Mouse (Mus musculus) hindbrain, embryonic 14.5 days (tissue): ENCODE data around the gene Tpgs1. TPM values are rescaled to one million over a fixed set of nuclear protein-coding genes. Genes with fewer than 3 reads are reported as not detected.
"Not testable (repeated sequence)": the region's sequence is repeated elsewhere in the genome, so short reads cannot be mapped to it uniquely, and the experiment has no call there.

Source experiments
- ATAC-seq: fragments of 200-750 bp; cut with Nextera tagmentation; 2 replicates; pipeline ENCODE4 v1.8.0; 2017; ENCODE audit warnings: moderate number of reproducible peaks, mild to moderate bottlenecking, moderate TSS enrichment, moderate library complexity; ENCODE audit not compliant: low FRiP score
- DNase-seq: peaks from one replicate; pipeline ENCODE4 v3.0.0-alpha.2; 2015; ENCODE audit warnings: low spot score
- H3K27ac ChIP-seq: fragments of 300-500 bp; sonication (generic); 2 replicates; pipeline ENCODE4 v1.5.1; 2014; ENCODE audit warnings: mild to moderate bottlenecking, moderate library complexity
- H3K27me3 ChIP-seq: fragments of 300-500 bp; sonication (generic); 2 replicates; pipeline ENCODE4 v1.6.1; 2014; ENCODE audit warnings: mild to moderate bottlenecking, low read length, mixed read lengths; ENCODE audit not compliant: control insufficient read depth, insufficient read depth
- H3K36me3 ChIP-seq: fragments of 300-500 bp; sonication (generic); replicated peaks from 2 replicates; pipeline ENCODE4 v1.6.1; 2014; ENCODE audit not compliant: control insufficient read depth, insufficient read depth
- H3K4me1 ChIP-seq: fragments of 300-500 bp; sonication (generic); replicated peaks from 2 replicates; pipeline ENCODE4 v1.6.1; 2014; ENCODE audit warnings: antibody characterized with exemption, low read length, mixed read lengths; ENCODE audit not compliant: control insufficient read depth, insufficient read depth
- H3K4me2 ChIP-seq: fragments of 300-500 bp; sonication (generic); replicated peaks from 2 replicates; pipeline ENCODE4 v1.6.1; 2014; ENCODE audit warnings: mild to moderate bottlenecking, moderate library complexity
- H3K4me3 ChIP-seq: fragments of 300-500 bp; sonication (generic); replicated peaks from 2 replicates; pipeline ENCODE4 v1.5.1; 2014; ENCODE audit warnings: mild to moderate bottlenecking, low read length
- H3K9ac ChIP-seq: fragments of 300-500 bp; sonication (generic); 2 replicates; pipeline ENCODE4 v1.6.1; 2014
- H3K9me3 ChIP-seq: fragments of 300-500 bp; sonication (generic); 2 replicates; pipeline ENCODE4 v1.6.1; 2016; ENCODE audit warnings: low read length; ENCODE audit not compliant: control insufficient read depth
- WGBS: fragments of 180-500 bp; shearing (Covaris S2); extraction: QIAGEN DNeasy Blood & Tissue Kit; methylation state at CpG from one replicate; pipeline ENCODE4 v1.1.7; 2014; 5-methylcytosine and 5-hydroxymethylcytosine counted together
- polyA plus RNA-seq: library from polyadenylated mRNA; unstranded; fragments of >200 nt; fragmentation: Nextera tagmentation; extraction: Ambion mirVana; gene quantifications from 2 replicates; pipeline ENCODE4 v1.2.1, GENCODE M21; 2014

Tpgs1 gene
- polyA plus RNA-seq, 1 experiment from 2014 or later: 108 TPM

DNA sequence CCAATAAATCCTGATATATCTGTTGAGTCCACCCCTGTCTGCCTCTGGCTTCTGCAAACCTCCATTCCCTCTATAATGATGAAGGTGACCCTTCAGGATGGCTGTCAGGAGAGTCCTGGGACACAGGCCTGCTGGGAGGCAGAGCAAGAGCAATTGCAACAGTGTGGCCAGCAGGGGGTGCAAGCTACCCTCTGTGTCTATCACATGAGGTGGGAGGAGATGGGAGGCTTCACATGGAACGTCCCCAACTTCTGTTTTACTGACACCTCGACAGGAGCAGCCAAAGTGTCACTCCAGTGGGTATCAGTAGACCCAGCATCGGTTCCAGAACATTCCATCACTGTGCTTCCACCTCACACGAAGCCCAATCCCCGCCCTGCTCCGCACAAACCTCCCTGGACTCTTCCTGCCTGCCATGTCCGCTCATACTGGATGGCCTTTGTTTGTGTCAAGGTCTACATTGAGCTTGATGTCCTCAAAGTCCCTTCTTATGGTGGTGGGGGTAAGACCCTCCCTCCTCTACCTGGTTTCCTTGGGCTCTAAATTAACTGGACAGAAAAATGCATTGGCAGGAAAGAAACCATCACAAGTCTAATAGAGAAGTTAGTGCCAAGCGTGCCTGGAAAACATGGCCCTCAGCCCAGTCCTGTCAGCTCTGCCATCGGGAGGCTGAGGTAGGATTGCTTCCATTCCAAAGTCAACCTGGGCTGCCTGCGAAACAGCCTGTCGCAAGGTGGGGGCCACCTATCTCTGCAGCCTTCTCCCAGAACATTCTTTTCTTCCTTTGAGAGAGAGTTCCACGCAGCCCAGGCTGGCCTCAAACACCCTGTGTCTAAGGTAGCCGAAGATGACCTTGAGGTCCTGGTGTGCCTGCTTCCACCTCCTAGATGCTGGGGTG lies 26.3 kb downstream of the Tpgs1 start:
- WGBS: 71% methylated on average over 13 of the region's 13 CpGs
- DNase-seq (no peak), ATAC-seq (no peak)
- Histone ChIP-seq H3K27me3 (no peaks in the 10 kb centered on the region), H3K4me2 (no peak overlapping the region), H3K4me3 (no peak overlapping the region), H3K9me3 (peaks cover 4% of the 10 kb centered on the region; the same call in 1 of the 2 replicates), H3K27ac (no peak overlapping the region), H3K4me1 (no peaks in the 10 kb centered on the region), H3K9ac (no peak overlapping the region), H3K36me3 (no peaks in the 10 kb centered on the region)

DNA sequence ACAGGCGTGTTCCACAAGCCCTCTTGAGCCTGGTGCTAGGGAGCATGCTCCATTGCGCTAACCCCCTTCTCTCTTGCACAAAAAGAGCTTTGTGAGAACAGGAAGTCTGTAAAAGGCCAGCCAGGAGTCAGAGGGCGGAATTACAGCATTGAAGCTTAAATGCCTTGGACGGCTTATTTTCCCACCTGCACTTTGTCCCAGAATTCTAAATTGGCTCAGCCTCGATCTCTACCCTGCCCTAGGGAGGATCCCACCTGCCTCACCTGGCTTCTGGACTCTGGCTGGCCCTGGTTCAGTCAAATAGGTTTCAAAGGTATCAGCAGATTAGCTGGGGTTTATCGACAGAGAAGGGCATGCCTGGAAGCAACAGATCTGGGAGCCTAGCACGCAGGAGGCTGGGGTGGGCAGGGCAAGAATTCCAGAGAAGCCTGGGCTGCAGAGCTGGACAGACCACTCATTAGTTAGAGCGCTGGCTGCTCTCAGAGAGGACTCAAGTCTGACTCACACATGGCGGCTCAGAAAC lies 27.0 kb downstream of the Tpgs1 start:
- Histone ChIP-seq H3K4me2 (no peak overlapping the region), H3K4me3 (no peak overlapping the region), H3K4me1 (no peaks in the 10 kb centered on the region), H3K9me3 (peaks cover 4% of the 10 kb centered on the region; the same call in 1 of the 2 replicates), H3K27ac (peak overlapping the region; percentile 47), H3K36me3 (no peaks in the 10 kb centered on the region), H3K9ac (no peak overlapping the region), H3K27me3 (no peaks in the 10 kb centered on the region)
- DNase-seq (no peak), ATAC-seq (no peak)
- WGBS: 74% methylated on average over 9 of the region's 9 CpGs

DNA sequence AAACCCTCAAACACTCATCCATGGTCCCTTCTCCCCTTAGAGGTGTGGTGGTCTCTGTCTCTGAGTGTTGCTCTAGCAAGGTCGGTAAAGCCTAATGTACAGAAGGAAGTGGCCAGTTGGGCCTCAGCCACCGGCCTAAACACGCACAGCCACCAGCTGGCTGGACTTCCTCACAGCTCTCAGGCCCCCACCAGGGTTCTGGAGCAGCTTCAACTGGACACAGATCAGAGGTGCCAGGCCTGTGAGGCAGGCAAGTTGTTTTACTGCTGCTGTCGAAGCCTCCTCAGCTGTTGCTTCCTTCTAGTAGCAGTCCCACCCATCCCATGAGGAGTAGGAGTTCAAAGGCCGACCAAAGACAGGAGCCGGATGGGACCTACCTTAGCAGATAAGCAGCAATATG lies 28.7 kb downstream of the Tpgs1 start:
- H3K27ac ChIP-seq: no peak overlapping the region
- H3K36me3 ChIP-seq: no peaks in the 10 kb centered on the region
- WGBS: 77% methylated on average over 6 of the region's 6 CpGs

DNA sequence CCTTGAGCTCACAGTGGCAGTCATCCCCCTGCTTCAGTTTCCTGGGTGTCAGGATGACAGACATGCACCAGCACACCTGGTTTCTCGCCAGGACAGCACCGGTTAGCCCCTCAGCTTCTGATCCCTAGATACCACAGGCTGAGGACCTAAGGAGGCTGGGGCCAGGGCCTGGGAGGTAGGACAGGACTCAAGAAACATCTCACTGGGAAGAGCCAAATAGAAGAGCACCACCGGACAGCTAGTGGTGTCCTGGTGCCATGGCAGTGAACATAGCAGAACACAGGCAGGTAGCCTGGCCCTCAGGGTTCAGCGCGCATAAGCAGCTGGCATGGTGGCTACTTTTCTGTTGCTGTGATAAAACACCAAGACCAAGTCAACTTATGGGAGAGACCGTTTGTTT lies 29.3 kb downstream of the Tpgs1 start:
- no peak overlapping the region for H3K27ac ChIP-seq
- no peak overlapping the region for H3K4me2 ChIP-seq
- 94% methylated on average over 6 of the region's 6 CpGs for WGBS
- H3K9ac ChIP-seq: no peak overlapping the region
- no peak overlapping the region for H3K4me3 ChIP-seq
- H3K36me3 ChIP-seq: no peaks in the 10 kb centered on the region
- no peaks in the 10 kb centered on the region for H3K9me3 ChIP-seq
- H3K27me3 ChIP-seq: no peaks in the 10 kb centered on the region
- H3K4me1 ChIP-seq: no peaks in the 10 kb centered on the region
- no peak for DNase-seq
- ATAC-seq: no peak

More for the DNA sequence above, 28.7 kb downstream of the Tpgs1 start:
- ATAC-seq: no peak
- Histone ChIP-seq H3K9ac (no peak overlapping the region), H3K4me2 (no peak overlapping the region), H3K9me3 (no peaks in the 10 kb centered on the region), H3K4me1 (no peaks in the 10 kb centered on the region), H3K4me3 (no peak overlapping the region), H3K27me3 (no peaks in the 10 kb centered on the region)
- no peak for DNase-seq

DNA sequence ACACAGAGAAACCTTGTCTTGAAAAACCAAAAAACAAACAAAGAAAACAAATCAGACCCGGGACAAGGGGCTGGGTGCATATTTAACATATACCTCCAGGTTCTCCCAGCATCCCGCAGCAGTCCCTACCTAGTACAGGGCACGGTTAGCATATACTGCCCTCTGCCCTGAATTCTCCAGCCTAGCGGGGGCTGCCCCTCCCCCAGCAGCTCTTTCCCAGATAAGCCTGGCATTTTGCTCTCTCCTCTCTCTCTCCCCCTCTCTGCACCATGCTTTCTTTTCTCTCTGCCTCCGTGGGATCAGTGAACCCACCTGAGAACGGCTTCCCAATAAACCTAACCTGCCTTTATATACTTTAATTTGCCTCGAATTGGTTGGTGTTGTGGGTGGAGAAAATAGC lies 31.5 kb downstream of the Tpgs1 start:
- H3K27me3 ChIP-seq: no peaks in the 10 kb centered on the region
- no peak overlapping the region for H3K4me2 ChIP-seq
- no peak overlapping the region for H3K27ac ChIP-seq
- ATAC-seq (no peak), DNase-seq (no peak)
- no peaks in the 10 kb centered on the region for H3K36me3 ChIP-seq
- no peak overlapping the region for H3K4me3 ChIP-seq
- peaks cover 7% of the 10 kb centered on the region for H3K4me1 ChIP-seq
- H3K9me3 ChIP-seq: no peaks in the 10 kb centered on the region
- WGBS: 55% methylated on average over 7 of the region's 7 CpGs
- no peak overlapping the region for H3K9ac ChIP-seq

DNA sequence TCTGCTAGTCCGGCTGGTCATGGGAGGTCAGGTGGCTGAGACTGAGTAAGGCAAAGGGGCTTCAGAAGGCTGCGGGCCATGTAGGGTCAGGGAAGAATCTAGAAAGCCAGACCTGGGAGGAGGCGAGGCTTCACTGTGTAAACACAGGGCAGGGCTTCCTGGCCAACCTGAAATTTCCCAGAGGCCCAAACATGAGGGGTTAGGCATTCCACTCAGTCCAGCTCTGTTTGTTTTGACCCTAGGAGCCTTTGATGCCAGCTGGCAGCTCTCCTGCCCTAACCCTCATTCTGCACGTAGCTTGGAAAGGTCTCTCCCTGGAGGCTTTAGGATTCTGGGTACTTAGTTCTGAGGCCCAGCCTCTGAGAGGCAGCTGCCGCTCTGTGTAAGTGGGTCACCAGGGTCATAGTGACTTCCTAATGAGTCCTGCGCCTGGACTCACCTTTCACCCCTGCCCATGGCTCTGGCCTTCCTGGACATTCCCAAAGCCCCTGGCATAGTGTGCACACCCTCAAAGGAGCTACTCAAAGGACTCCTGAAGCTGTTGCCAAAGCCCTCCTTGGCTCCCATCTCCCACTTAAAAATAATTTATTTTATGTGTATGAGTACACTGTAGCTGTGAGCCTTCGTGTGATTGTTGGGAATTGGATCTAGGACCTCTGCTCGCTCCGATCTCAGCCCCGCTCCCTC lies 32.4 kb downstream of the Tpgs1 start:
- H3K9me3 ChIP-seq: no peaks in the 10 kb centered on the region
- H3K9ac ChIP-seq: no peak overlapping the region
- no peak overlapping the region for H3K4me3 ChIP-seq
- H3K27ac ChIP-seq: 0 out of 2 replicates have a peak overlapping the region, but pooled peaks have one; percentile 17
- ATAC-seq (no peak), DNase-seq (no peak)
- H3K27me3 ChIP-seq: no peaks in the 10 kb centered on the region
- H3K36me3 ChIP-seq: no peaks in the 10 kb centered on the region
- no peak overlapping the region for H3K4me2 ChIP-seq
- WGBS: 65% methylated on average over 10 of the region's 10 CpGs
- H3K4me1 ChIP-seq: peaks cover 16% of the 10 kb centered on the region

DNA sequence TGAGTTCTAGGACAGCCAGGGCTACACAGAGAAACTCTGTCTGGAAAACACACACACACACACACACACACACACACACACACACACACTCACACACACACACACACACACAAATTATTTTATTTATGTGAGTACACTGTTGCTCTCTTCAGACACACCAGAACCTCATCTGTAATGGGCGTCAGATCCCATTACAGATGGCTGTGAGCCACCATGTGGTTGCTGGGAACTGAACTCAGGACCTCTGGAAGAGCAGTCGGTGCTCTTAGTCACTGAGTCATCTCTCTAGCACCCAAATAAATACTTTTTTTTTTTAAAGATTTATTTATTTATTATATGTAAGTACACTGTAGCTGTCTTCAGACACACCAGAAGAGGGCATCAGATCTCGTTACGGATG lies 33.8 kb downstream of the Tpgs1 start:
- ATAC-seq, H3K4me2 ChIP-seq, H3K27ac ChIP-seq, H3K27me3 ChIP-seq, H3K9ac ChIP-seq, DNase-seq, H3K4me3 ChIP-seq, H3K9me3 ChIP-seq, H3K36me3 ChIP-seq: not testable (repeated sequence)
- WGBS: 82% methylated on average over 2 of the region's 4 CpGs
- peaks cover 29% of the 10 kb centered on the region for H3K4me1 ChIP-seq

DNA sequence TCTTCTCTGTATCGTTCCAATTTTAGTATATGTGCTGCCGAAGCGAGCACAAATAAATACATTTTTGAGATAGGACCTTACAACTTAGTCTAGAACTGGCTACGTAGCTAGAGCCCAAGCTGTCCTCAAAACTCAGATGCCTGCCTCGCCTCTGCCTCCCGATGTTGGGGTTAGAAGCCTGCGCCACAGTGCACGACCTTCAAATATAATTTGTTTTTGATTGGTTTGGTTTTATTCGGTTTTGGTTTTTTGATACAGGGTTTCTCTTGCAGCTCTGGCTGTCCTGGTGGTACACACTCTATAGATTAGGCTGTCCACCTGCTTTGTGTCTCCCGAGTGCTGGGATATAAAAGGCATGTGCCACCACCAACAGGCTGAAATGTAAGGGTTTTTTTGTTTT lies 34.4 kb downstream of the Tpgs1 start:
- Histone ChIP-seq H3K4me1 (peaks cover 29% of the 10 kb centered on the region), H3K4me3 (peak overlapping the region; percentile 82), H3K4me2 (peak overlapping the region; percentile 51), H3K27me3 (no peaks in the 10 kb centered on the region), H3K27ac (peak overlapping the region; percentile 72), H3K36me3 (no peaks in the 10 kb centered on the region), H3K9ac (peak overlapping the region; percentile 56; the same call in 1 of the 2 replicates), H3K9me3 (no peaks in the 10 kb centered on the region)
- no peak for ATAC-seq
- 80% methylated on average over 10 of the region's 10 CpGs for WGBS
- DNase-seq: no peak
